Mouse (Mus musculus) limb, embryonic 14.5 days (tissue): Measurements from ENCODE around the gene Tcte1. TPM values are rescaled to one million over a fixed set of nuclear protein-coding genes. Genes with fewer than 3 reads are reported as not detected.

ENCODE experiments used
- ATAC-seq: fragments of 200-750 bp; cut with Nextera tagmentation; 2 replicates; pipeline ENCODE4 v1.8.0; 2017; ENCODE audit warnings: low read depth, moderate number of reproducible peaks, moderate TSS enrichment; ENCODE audit not compliant: low FRiP score
- DNase-seq: peaks from one replicate; pipeline ENCODE4 v3.0.0-alpha.2; 2015; ENCODE audit warnings: low spot score
- H3K27ac ChIP-seq: fragments of 300-500 bp; sonication (generic); replicated peaks from 2 replicates; pipeline ENCODE4 v1.5.1; 2014; ENCODE audit warnings: low read depth, mild to moderate bottlenecking, low read length, moderate library complexity, mixed read lengths
- H3K27me3 ChIP-seq: fragments of 300-500 bp; sonication (generic); 2 replicates; pipeline ENCODE4 v1.6.1; 2014; ENCODE audit warnings: low read length, mixed read lengths; ENCODE audit not compliant: control insufficient read depth, insufficient read depth
- H3K36me3 ChIP-seq: fragments of 300-500 bp; sonication (generic); 2 replicates; pipeline ENCODE4 v1.6.1; 2014; ENCODE audit warnings: mild to moderate bottlenecking, low read length, moderate library complexity, mixed read lengths; ENCODE audit not compliant: control insufficient read depth, insufficient read depth
- H3K4me1 ChIP-seq: fragments of 300-500 bp; sonication (generic); 2 replicates; pipeline ENCODE4 v1.6.1; 2014; ENCODE audit warnings: antibody characterized with exemption, low read length, mixed read lengths; ENCODE audit not compliant: control insufficient read depth, insufficient read depth
- H3K4me2 ChIP-seq: fragments of 300-500 bp; sonication (generic); replicated peaks from 2 replicates; pipeline ENCODE4 v1.6.1; 2014; ENCODE audit warnings: low read depth, mild to moderate bottlenecking, low read length, moderate library complexity; ENCODE audit not compliant: severe bottlenecking
- H3K4me3 ChIP-seq: fragments of 300-500 bp; sonication (generic); replicated peaks from 2 replicates; pipeline ENCODE4 v1.5.1; 2014; ENCODE audit warnings: low read length
- H3K9ac ChIP-seq: fragments of 300-500 bp; sonication (generic); 2 replicates; pipeline ENCODE4 v1.6.1; 2014; ENCODE audit warnings: mild to moderate bottlenecking, low read depth, low read length, moderate library complexity; ENCODE audit not compliant: severe bottlenecking
- H3K9me3 ChIP-seq: fragments of 300-500 bp; sonication (generic); 2 replicates; pipeline ENCODE4 v1.6.1; 2016; ENCODE audit warnings: low read length; ENCODE audit not compliant: control insufficient read depth
- POLR2A ChIP-seq: fragments of 200-500 bp; IDR thresholded peaks from 2 replicates; pipeline ENCODE4 v1.8.0; 2012; ENCODE audit warnings: inconsistent platforms, mild to moderate bottlenecking, moderate library complexity, borderline replicate concordance; ENCODE audit not compliant: insufficient read depth, insufficient read length; ENCODE audit errors: extremely low read depth
- WGBS: fragments of 180-500 bp; shearing (Covaris S2); extraction: QIAGEN DNeasy Blood & Tissue Kit; methylation state at CpG from one replicate; pipeline ENCODE4 v1.1.7; 2014; 5-methylcytosine and 5-hydroxymethylcytosine counted together
- polyA plus RNA-seq, 2 experiments: library from polyadenylated mRNA; depleted of rRNA in 1 of 2; stranded (reverse) in 1 of 2; unstranded in 1 of 2; fragments of >200 nt; fragmentation: Nextera tagmentation in 1 of 2; extraction: Ambion mirVana in 1 of 2; gene quantifications; 2 replicates each; pipeline versions ENCODE4 v1.2.1 to v1.2.3; 2012 to 2014

The Tcte1 gene
- polyA plus RNA-seq, 2 experiments: 0.74 TPM; not detected in 1

DNA sequence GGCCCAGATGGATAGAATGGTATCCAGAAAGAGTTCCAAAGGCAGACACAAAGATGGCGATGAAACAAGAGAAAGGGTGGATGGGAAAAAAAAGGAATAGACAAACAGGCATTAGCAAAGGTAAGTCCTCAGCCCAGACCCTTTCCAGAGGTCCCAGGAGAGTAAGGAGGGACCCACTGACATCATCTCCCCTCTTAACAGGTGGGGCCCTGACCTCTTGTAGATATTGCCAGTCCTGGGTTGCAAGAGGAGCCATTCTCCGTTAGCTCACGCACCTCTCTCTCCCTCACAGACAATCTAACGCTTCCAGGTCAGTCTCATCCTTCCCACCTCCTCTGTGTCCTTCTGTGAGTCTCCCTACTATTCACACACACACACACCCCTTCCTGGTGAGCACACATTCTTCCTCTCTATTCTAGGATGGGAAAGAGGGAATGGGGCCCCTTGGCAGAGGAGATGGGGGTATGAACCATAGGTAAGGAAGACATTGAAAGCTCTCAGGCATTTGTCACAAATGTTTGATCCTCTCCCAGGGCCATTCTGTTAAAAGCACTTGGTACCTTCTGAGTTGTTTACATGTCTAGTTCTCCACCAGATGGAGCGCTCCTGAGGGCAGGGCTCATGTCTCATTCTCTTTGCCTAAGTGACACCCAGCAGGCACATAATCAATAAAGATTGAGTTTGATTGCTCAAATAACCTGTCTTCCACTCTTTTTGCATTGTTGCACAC, 24.4 kb downstream of the Tcte1 start:
- peaks cover 45% of the 10 kb centered on the region for H3K27me3 ChIP-seq
- TF ChIP-seq POLR2A: no peak
- WGBS: 78% methylated on average over 5 of the region's 5 CpGs
- no peak overlapping the region for H3K27ac ChIP-seq
- no peaks in the 10 kb centered on the region for H3K9me3 ChIP-seq
- H3K4me2 ChIP-seq: 0 out of 2 replicates have a peak overlapping the region, but pooled peaks have one; percentile 82
- no peak for ATAC-seq
- H3K36me3 ChIP-seq: peaks cover 15% of the 10 kb centered on the region; the same call in 1 of the 2 replicates
- no peak for DNase-seq
- no peak overlapping the region for H3K9ac ChIP-seq
- peaks cover 9% of the 10 kb centered on the region; the same call in 1 of the 2 replicates for H3K4me1 ChIP-seq
- H3K4me3 ChIP-seq: no peak overlapping the region

DNA sequence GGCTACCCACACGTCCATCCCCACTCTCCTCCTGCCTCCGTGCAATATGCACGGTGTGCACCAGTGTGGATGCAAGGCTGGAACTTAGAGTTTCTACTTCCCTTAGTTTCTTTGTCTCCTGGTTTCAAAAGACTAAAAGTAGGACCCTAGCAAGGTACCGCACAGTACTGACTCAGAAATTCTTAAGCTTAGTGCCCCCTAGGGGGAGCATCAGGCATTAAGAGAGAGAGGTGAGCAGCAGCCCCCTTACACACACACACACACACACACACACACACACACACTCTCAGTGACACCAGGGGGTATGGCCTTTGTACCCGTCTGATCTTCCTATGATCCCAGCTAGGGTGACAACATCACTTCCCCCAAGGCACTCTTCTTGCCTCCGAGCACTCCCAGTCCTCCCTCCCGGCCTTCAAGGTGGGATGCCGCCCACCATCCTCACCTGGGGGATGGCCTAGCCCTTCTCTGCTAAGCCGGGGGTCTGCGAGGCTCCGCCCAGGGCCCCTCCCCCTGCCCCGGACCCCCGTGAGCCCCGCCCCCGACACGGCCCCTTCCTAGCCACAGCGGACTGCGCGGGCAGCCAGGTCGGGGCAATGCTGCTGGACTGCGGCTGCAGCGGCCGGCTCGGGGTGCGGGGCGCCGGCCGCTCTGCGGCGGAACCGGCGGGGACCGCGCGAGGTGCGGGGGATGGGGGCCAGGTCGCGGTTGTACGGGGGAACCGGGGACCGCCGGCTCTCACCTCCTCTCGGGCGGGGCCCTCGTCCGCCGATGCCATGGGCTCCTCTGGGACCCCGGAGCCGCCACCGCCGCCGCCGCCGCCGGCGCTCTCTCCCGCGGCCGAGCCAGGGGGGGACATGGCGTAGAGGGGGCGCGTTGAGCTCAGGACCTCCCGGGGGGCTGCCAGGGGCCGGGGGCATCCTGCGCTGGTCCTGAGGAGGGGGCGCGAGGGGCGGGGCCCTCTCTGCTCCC, 25.6 kb downstream of the Tcte1 start:
- H3K27me3 ChIP-seq: peaks cover 40% of the 10 kb centered on the region
- peak overlapping the region; percentile 82 for H3K4me2 ChIP-seq
- ATAC-seq: peak; percentile 39
- peaks cover 9% of the 10 kb centered on the region; the same call in 1 of the 2 replicates for H3K4me1 ChIP-seq
- no peaks in the 10 kb centered on the region for H3K9me3 ChIP-seq
- peak overlapping the region; percentile 87 for H3K9ac ChIP-seq
- peak overlapping the region; percentile 65 for H3K27ac ChIP-seq
- H3K4me3 ChIP-seq: peak overlapping the region; percentile 79
- no peak for DNase-seq
- peaks cover 15% of the 10 kb centered on the region; the same call in 1 of the 2 replicates for H3K36me3 ChIP-seq
- WGBS: 4% methylated on average over 38 of the region's 68 CpGs
- no peak for TF ChIP-seq POLR2A

DNA sequence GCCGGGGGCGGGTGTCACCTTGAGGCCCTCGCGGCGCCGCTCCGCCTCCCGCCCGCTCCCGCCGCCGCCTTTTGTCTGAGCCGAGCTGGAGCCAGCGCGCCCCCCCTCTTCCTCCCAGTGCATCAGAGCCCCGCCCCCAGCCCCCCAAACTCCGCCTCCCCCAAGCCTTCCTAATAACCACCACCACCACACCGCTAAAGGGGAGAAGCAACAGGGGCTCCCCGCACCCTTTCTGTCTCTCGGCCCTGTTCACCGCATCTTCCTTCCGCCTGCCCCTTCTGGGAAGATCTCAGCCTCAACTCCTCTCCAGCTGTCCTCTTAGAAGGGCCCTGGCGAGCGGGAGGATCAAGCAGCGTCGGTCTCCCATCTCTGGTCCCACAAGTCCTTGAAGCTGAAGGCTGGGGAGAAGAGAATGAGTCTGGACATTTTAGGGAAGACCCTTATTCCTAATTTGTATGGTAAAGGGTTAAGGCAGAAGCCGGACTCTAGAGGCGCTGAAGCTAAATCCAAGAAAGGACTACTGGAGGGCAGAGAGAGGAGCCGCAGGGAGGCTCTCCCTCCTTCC, 26.5 kb downstream of the Tcte1 start, which contains the start of gene Tmem151b:
Tmem151b (minus strand) TSS at position 61 of the 565 bp plus-strand sequence.
- Histone ChIP-seq H3K9ac (peak within 1 kb of the TSS; percentile 87), H3K9me3 (no peaks in the 10 kb centered on the region), H3K27ac (peak within 1 kb of the TSS; percentile 65), H3K4me3 (peak within 1 kb of the TSS; percentile 79), H3K4me1 (peaks cover 9% of the 10 kb centered on the region; the same call in 1 of the 2 replicates), H3K36me3 (peaks cover 12% of the 10 kb centered on the region; the same call in 1 of the 2 replicates), H3K27me3 (peaks cover 31% of the 10 kb centered on the region), H3K4me2 (peak within 1 kb of the TSS; percentile 82)
- WGBS: 1% methylated on average over 17 of the region's 29 CpGs
- ATAC-seq (peak; percentile 53), DNase-seq (peak; percentile 69)
- no peak for TF ChIP-seq POLR2A

- H3K27me3 ChIP-seq: peaks cover 26% of the 10 kb centered on the region
- H3K4me1 ChIP-seq: peaks cover 9% of the 10 kb centered on the region; the same call in 1 of the 2 replicates
- peak overlapping the region; percentile 82 for H3K4me2 ChIP-seq
- DNase-seq (no peak), ATAC-seq (no peak)
- H3K4me3 ChIP-seq: peak overlapping the region; percentile 79
- peak overlapping the region; percentile 87; the same call in 1 of the 2 replicates for H3K9ac ChIP-seq
- WGBS: 30% methylated on average over 5 of the region's 5 CpGs
- no peak overlapping the region for H3K27ac ChIP-seq
- H3K36me3 ChIP-seq: peaks cover 9% of the 10 kb centered on the region; the same call in 1 of the 2 replicates
- no peaks in the 10 kb centered on the region for H3K9me3 ChIP-seq
- no peak for TF ChIP-seq POLR2A
Measured at GRCm38 (mm10) chr17:45550253-45550652, 27.0 kb downstream of the Tcte1 start.
